Mouse (Mus musculus): ENCODE results near the gene Ankrd52.
A peak's percentile ranks its signal among the peaks of the same experiment; 100 is the strongest.

Ankrd52 gene

DNA sequence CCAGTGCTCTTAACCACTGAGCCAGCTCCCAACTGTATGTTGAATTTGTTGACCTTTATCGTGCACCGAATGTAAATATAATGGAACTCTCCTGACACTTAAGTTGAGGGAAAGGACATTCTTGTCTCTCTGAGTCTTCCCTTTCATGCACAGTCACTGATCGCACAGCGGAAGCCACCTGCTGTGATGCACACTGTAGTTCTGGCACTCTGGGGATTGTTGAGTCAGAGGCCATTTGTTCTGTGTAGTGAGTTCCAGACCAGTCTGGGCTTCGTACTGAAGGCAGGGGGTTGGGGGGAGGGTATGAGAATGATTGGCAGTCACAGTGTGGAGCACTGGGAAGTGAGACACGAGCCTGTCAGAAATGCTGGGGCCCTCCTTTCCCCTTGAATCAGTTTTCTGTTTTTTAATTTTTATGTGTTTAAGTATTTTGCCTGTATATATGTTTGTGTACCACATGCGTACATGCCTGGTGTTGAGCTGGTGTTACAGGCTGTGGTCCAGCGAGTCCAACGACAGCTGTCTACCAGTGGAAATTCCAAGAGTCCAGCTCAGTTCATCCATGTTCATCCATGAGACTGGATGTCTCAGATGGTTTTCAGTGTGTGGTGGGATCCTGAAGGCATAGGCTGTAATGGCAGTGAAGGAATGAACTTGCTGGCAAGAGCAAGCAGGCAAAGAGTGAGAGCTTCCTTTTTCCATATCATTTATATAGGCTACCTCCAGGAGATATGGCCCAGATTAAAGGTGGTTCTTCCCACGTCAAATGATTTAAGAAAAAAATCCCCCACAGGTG is 64.6 kb downstream of the Ankrd52 start:
- no peak for DNase-seq

DNA sequence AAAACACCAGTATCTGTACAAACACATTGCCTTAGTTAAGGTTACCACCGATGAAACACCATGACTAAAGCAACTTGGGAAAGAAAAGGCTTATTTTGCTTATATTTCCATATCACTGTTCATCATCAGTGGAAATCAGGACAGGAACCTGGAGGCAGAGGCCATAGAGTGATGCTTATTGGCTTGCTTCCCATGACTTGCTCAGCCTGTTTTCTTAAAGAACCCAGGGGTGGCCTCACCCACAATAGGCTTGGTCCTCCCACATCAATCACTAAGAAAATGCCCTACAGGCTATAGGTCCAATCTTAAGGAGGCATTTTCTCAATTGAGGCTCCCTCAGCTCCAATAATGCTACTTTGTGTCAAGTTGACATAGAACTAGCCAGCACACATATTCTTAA is 65.8 kb downstream of the Ankrd52 start:
- no peak for DNase-seq

- no peak for DNase-seq
Measured at GRCm38 (mm10) chr10:128444354-128444753, 67.4 kb downstream of the Ankrd52 start.

DNA sequence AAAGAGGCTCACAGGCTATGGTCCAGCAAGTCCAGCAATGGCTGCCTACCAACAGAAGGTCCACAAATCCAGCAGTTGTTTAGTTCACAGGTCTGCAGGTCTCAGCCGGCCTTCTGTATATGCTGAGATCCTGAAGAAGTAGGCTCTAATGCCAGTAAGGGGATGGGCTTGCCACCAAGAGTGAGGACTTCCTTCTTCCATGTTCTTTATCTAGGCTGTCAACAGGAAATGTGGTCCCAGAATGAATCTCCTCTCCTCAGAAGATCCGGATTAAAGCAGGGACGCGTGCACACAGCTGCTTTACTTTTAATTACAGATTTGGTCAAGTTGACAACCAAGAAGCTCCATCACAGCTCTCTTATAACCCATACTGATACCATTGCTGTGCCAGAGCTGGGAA is 68.5 kb downstream of the Ankrd52 start:
- DNase-seq: no peak

GRCm38 (mm10) chr10:128451014-128451413 is 74.1 kb downstream of the Ankrd52 start:
- DNase-seq: no peak

DNA sequence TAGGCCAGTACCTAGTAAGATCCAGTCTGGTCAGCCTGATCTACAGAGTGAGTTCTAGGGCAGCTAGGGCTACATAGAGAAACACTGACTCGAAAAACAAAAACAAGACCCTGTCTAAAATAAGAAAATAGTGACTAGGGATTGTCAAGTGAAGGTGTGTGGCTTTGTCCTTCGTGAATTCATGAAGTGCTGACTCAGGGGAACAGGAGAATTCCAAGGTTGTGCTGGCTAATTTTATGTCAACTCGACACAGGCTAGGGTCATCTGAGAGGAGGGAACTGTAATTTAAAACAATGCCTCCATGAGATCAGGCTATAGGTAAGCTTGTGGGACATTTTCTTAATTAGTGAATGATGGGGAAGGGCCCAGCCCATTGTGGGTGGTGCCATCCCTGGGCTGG is 77.6 kb downstream of the Ankrd52 start:
- DNase-seq: no peak

DNA sequence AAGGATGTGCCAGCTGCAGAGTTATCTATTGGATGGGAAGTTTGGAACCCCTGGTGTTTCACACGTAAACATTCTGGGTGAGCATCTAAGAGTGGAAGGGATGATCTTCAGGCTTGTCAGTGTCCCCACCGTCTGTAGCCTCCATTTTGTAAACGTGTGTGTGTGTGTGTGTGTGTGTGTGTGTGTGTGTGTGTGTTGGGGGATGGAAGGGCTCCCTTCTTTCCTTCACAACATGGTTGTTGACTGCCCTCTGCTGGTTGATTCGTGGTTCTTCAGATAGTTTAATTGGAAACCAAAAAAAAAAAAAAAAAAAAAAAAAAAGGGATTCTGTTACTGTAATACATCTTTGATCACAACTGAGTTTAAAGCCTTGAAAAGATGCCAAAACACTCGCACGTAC is 78.4 kb downstream of the Ankrd52 start:
- DNase-seq: peak; percentile 76

- no peak for DNase-seq
Measured at GRCm38 (mm10) chr10:128457676-128458075, 80.8 kb downstream of the Ankrd52 start.
